Mouse (Mus musculus): ENCODE results near the gene Scamp3. TPM values are rescaled to one million over a fixed set of nuclear protein-coding genes. Genes with fewer than 3 reads are reported as not detected.

The Scamp3 gene
- total and polyA plus RNA-seq, 2 experiments from 2014 or later = 63.7 to 124 TPM

- Histone ChIP-seq H3K4me3 (ENCODE audit: low read depth, low read length) (no peak overlapping the region), H3K9me3 (ENCODE audit: low read length) (no peaks in the 10 kb centered on the region), H3K4me2 (ENCODE audit: low read depth) (no peak overlapping the region), H3K4me1 (ENCODE audit: insufficient read depth) (peaks cover 9% of the 10 kb centered on the region), H3K9ac (no peak overlapping the region), H3K27me3 (ENCODE audit: insufficient read depth, low read length) (no peaks in the 10 kb centered on the region), H3K27ac (ENCODE audit: low read depth, low read length) (no peak overlapping the region), H3K36me3 (ENCODE audit: insufficient read depth) (peaks cover 52% of the 10 kb centered on the region)
- 94% methylated on average over 13 of the region's 13 CpGs for WGBS
- TF ChIP-seq CTCF (IDR thresholded peaks at IDR 0.05; ENCODE audit: low read depth) = no peak
- no peak for DNase-seq
- no peak for ATAC-seq
These were observed 30.9 kb downstream of the Scamp3 start for GRCm38 (mm10) chr3:89208075-89208657.

GRCm38 (mm10) chr3:89208736-89209135, 31.5 kb downstream of the Scamp3 start:
- Histone ChIP-seq H3K27ac (ENCODE audit: low read depth, low read length) (no peak overlapping the region), H3K4me3 (ENCODE audit: low read depth, low read length) (no peak overlapping the region), H3K4me2 (ENCODE audit: low read depth) (no peak overlapping the region), H3K4me1 (ENCODE audit: insufficient read depth) (peaks cover 8% of the 10 kb centered on the region), H3K27me3 (ENCODE audit: insufficient read depth, low read length) (no peaks in the 10 kb centered on the region), H3K9ac (no peak overlapping the region), H3K9me3 (ENCODE audit: low read length) (no peaks in the 10 kb centered on the region), H3K36me3 (ENCODE audit: insufficient read depth) (peaks cover 52% of the 10 kb centered on the region)
- 83% methylated on average over 6 of the region's 6 CpGs for WGBS
- ATAC-seq = no peak
- DNase-seq = no peak
- no peak for TF ChIP-seq CTCF (IDR thresholded peaks at IDR 0.05; ENCODE audit: low read depth)

GRCm38 (mm10) chr3:89209731-89210130, 32.5 kb downstream of the Scamp3 start:
- Histone ChIP-seq H3K27ac (ENCODE audit: low read depth, low read length) (no peak overlapping the region), H3K9ac (no peak overlapping the region), H3K36me3 (ENCODE audit: insufficient read depth) (peaks cover 45% of the 10 kb centered on the region), H3K4me1 (ENCODE audit: insufficient read depth) (peaks cover 8% of the 10 kb centered on the region), H3K9me3 (ENCODE audit: low read length) (no peaks in the 10 kb centered on the region), H3K4me3 (ENCODE audit: low read depth, low read length) (no peak overlapping the region), H3K27me3 (ENCODE audit: insufficient read depth, low read length) (no peaks in the 10 kb centered on the region), H3K4me2 (ENCODE audit: low read depth) (no peak overlapping the region)
- no peak for DNase-seq
- ATAC-seq = no peak
- 87% methylated on average over 7 of the region's 7 CpGs for WGBS
- TF ChIP-seq CTCF (IDR thresholded peaks at IDR 0.05; ENCODE audit: low read depth) = no peak

- H3K4me1 ChIP-seq (ENCODE audit: insufficient read depth) = peaks cover 8% of the 10 kb centered on the region
- H3K9me3 ChIP-seq (ENCODE audit: low read length) = no peaks in the 10 kb centered on the region
- H3K4me3 ChIP-seq (ENCODE audit: low read depth, low read length) = no peak overlapping the region
- DNase-seq (no peak), ATAC-seq (no peak)
- WGBS = 83% methylated on average over 13 of the region's 13 CpGs
- peaks cover 42% of the 10 kb centered on the region for H3K36me3 ChIP-seq (ENCODE audit: insufficient read depth)
- no peak for TF ChIP-seq CTCF (IDR thresholded peaks at IDR 0.05; ENCODE audit: low read depth)
- no peaks in the 10 kb centered on the region for H3K27me3 ChIP-seq (ENCODE audit: insufficient read depth, low read length)
- no peak overlapping the region for H3K4me2 ChIP-seq (ENCODE audit: low read depth)
- no peak overlapping the region for H3K9ac ChIP-seq
- no peak overlapping the region for H3K27ac ChIP-seq (ENCODE audit: low read depth, low read length)
These were observed 32.9 kb downstream of the Scamp3 start for GRCm38 (mm10) chr3:89210162-89210561.

GRCm38 (mm10) chr3:89210731-89211130, 33.5 kb downstream of the Scamp3 start:
- no peak overlapping the region for H3K9ac ChIP-seq
- DNase-seq (no peak), ATAC-seq (no peak)
- no peaks in the 10 kb centered on the region for H3K9me3 ChIP-seq (ENCODE audit: low read length)
- H3K27ac ChIP-seq (ENCODE audit: low read depth, low read length) = no peak overlapping the region
- peaks cover 41% of the 10 kb centered on the region for H3K36me3 ChIP-seq (ENCODE audit: insufficient read depth)
- H3K4me2 ChIP-seq (ENCODE audit: low read depth) = no peak overlapping the region
- 85% methylated on average over 7 of the region's 7 CpGs for WGBS
- peaks cover 8% of the 10 kb centered on the region for H3K4me1 ChIP-seq (ENCODE audit: insufficient read depth)
- TF ChIP-seq CTCF (IDR thresholded peaks at IDR 0.05; ENCODE audit: low read depth) = no peak
- H3K4me3 ChIP-seq (ENCODE audit: low read depth, low read length) = no peak overlapping the region
- H3K27me3 ChIP-seq (ENCODE audit: insufficient read depth, low read length) = no peaks in the 10 kb centered on the region

- Histone ChIP-seq H3K27ac (ENCODE audit: low read depth, low read length) (peak overlapping the region; percentile 97), H3K4me2 (ENCODE audit: low read depth) (peak overlapping the region; percentile 84), H3K4me3 (ENCODE audit: low read depth, low read length) (peak overlapping the region; percentile 79), H3K27me3 (ENCODE audit: insufficient read depth, low read length) (no peaks in the 10 kb centered on the region), H3K36me3 (ENCODE audit: insufficient read depth) (peaks cover 16% of the 10 kb centered on the region), H3K9ac (peak overlapping the region; percentile 86), H3K4me1 (ENCODE audit: insufficient read depth) (peaks cover 8% of the 10 kb centered on the region), H3K9me3 (ENCODE audit: low read length) (no peaks in the 10 kb centered on the region)
- ATAC-seq (peak; percentile 89), DNase-seq (peak; percentile 94)
- WGBS = 2% methylated on average over 68 of the region's 69 CpGs
- no peak for TF ChIP-seq CTCF (IDR thresholded peaks at IDR 0.05; ENCODE audit: low read depth)
These were observed 36.7 kb downstream of the Scamp3 start for GRCm38 (mm10) chr3:89213803-89214530.

- Histone ChIP-seq H3K9me3 (ENCODE audit: low read length) (no peaks in the 10 kb centered on the region), H3K36me3 (ENCODE audit: insufficient read depth) (peaks cover 10% of the 10 kb centered on the region), H3K4me3 (ENCODE audit: low read depth, low read length) (peak within 1 kb of the TSS; percentile 79), H3K9ac (peak within 1 kb of the TSS; percentile 86), H3K27me3 (ENCODE audit: insufficient read depth, low read length) (no peaks in the 10 kb centered on the region), H3K4me2 (ENCODE audit: low read depth) (peak within 1 kb of the TSS; percentile 84), H3K27ac (ENCODE audit: low read depth, low read length) (peak within 1 kb of the TSS; percentile 97), H3K4me1 (ENCODE audit: insufficient read depth) (peaks cover 8% of the 10 kb centered on the region)
- under 1% methylated on average over 18 of the region's 19 CpGs for WGBS
- peak; percentile 10; the same call in 1 of the 2 replicates for ATAC-seq
- peak; percentile 78 for DNase-seq
- TF ChIP-seq CTCF (IDR thresholded peaks at IDR 0.05; ENCODE audit: low read depth) = no peak
These were observed 37.6 kb downstream of the Scamp3 start, which contains the start of gene Thbs3 for GRCm38 (mm10) chr3:89214681-89215411. TSS of gene Thbs3 (plus strand) at chr3:89215180.

Data from forebrain, postnatal 0 days (tissue).